Mouse (Mus musculus) lung, postnatal 36 days (tissue): ENCODE measurements at regions not wholly inside any gene's neighbourhood (a gene's known extent, or its start where the extent isn't known, plus 50 kb on each side); places are given as distances from the start of the nearest gene placed in this dataset.

Experiments
- DNase-seq: peaks from one replicate; pipeline ENCODE4 v3.0.0; 2022; ENCODE audit warnings: mixed read lengths

DNA sequence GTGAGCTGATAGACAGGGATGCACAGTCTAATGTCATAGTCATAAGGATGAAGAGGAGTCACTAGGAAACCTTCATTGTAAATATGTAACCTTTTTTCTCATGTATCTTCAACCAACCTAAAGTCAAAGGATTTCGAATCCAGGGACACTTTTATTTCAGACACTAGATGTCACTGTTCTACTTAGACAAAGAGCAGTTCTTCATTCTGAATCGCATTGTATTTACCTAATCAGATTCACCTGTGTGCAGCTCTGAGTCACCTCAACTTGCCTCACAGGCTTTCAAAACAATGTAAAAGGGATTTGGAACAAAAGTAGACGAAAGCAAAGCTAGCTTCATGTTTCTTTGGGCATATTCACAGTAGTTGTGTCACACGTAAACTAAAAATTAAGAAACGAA is 57.3 kb upstream of the Erbb4 start:
- DNase-seq: no peak
